Mouse (Mus musculus) cerebellum, adult 11 months (tissue): ENCODE measurements around the gene Bcr.

Source experiments
- DNase-seq: peaks from one replicate; pipeline ENCODE4 v3.0.0; 2022

Bcr gene

DNA sequence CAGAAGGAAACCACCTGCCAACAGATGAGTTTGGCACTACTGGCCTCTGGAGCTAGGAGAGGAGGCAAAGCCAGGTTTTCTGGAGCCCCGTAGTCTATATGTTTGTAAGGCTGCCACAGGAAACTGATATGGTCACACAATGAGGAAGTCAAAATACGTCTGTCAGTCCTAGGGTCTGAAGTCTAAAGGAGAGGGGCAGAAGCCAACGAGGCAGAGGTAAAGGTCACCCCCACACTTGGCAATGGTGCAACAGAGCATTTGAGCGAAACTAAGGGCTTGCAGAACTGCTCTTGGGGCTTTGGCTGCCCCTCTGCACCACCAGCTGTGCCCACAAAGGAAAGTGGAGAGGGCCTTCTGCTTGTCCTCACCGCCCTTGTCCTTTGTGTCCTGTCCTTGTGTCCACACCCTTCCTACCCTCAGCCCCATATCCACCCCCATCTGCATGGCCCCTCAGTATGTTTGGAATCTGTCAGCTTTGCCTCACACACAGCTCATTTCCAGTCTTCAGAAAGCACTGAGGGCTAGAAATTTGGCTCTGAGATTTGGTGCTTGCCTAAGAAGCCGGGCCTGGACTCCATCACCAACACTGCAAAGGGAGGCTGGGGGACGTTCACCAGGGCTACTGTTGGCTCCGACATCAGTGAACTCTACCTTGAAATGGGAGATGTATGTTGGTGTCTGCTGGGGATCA, 127.1 kb downstream of the Bcr start:
- DNase-seq, result no peak

DNA sequence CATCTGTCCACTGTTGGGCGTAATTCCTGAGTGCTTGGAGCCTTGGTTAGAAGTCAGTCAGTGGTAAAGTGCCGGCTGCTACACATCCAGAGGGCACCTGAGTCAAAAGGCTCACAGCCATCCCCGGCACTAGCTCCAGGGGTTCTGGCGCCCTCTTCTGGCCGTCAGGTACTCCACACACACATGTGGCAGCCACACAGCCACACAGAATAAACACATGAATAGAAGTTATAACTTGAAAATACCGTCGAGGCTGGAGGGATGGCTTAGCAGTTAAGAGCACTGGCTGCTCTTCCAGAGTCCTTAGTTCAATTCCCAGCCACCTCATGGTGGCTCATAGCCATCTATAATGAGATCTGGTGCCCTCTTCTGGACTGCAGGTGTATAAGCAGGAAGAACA, 131.3 kb downstream of the Bcr start:
- no peak for DNase-seq

DNA sequence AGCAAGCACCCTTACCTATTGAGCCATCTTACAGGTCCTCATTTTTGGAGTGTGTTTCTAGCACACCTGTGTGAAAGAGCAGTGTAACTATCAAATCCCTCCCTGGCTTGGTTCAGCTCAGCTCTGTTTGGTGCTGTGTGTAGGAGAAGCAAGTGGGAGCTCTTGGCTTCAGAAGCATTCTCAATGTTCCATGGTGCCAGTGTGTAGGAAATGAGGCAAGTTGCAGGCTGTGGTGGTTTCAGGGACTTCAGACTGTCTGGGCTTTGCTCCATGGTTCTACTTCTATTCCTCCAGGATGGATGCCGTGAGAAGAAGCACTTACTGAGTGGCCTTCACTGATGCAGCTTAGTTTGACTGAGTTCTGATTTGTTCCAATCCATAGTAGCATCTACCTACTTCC, 137.4 kb downstream of the Bcr start:
- no peak for DNase-seq

DNA sequence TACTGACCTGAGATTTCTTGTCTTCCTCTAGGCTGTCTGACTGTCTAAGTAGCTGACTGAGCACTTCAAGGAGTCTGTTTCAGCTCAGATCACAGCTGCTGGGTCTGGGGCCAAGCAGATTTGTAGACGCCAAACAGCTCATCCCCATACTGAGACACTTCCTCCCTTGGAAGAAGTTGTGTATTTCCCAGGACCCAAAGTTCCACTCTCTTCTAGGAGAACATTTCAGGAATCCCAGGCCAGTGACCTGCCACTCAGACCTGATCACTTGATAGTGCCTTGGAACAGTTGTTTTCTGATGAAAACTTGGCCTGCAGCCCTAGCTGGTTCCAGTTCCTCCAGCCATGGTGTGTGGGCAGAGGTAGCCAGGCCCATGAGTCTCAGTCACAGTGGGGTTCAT, 140.3 kb downstream of the Bcr start:
- DNase-seq, result no peak

DNA sequence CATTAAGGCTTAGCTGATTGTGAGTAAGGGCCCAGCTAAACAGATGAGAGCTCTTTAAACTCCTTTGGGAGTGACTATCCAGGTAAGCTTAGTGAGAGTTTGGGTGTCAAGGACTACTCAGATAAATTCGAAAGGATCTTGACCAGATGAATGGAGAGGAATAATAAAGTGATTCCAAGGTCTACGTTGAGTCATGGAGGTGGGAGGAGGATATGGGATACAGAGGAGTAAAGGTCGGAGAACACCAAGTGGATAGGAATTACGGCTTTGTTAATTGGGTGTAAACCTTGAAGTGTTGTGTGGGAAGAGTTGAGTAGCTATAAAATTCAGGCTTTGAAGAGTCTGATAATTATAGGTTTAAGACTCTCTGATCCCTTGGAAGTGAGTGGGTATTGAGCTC, 145.8 kb downstream of the Bcr start:
- DNase-seq, result no peak

DNA sequence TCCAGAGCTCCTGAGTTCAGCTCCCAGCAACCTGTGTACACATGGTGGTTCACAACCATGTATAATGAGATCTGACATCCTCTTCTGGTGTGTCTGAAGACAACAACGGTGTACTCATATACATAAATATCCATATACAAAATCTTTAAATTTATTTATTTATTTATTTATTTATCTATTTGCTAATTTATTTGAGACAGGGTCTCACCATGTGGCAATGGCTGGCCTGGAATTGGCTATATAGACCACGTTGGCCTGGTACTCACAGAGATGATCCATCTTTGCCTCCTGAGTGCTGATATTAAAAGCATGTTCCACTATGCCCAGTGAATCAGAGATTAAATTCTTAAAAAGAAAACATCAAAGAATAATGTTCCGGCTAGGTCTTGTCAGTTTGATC, 150.4 kb downstream of the Bcr start:
- no peak for DNase-seq

DNA sequence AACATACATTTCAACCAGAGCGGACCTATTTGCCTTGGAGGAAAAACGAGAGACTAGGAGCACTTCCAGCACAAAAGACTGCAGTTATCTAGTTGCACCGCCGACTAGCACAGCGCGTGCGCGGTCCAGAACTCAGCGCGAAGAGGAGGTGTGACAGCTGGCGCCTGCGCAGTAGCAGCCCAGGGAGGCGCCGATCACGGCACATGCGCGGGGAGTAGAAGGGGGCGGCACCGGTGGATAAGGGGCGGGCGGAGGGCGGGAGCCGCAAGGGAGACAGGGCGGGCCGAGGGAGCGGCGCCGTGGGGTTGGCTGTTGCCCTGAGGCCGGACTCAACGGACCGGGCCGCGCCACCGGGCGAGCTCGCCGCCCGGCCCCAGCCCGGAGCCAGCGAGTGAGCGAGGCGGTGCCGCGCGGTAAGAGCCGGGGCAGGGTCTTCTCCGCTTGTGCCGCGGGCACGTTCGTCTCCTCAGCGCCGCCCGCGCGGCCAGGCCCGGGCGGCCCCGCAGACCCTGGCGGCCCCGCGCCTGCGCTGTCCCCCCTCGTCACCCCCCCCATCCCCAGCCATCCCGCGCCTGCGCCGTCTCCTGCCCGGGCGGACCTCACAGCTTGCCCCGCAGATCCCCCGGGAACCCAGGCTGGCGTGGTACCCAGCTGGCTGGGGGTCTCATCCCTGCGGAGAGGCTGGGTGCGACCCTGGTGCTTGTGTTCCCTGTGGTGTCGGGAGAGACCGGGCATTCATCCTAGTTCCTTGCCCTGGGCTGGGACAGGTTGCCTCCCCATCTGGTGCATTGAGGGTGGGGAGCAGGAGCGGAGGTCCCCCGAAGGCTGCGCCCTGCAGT, 151.6 kb downstream of the Bcr start, which contains the start of gene Specc1l:
Specc1l (plus strand) TSS at position 267 of the 839 bp plus-strand sequence.
- peak; percentile 97 for DNase-seq

- peak; percentile 58 for DNase-seq
These were observed 152.6 kb downstream of the Bcr start for GRCm38 (mm10) chr10:75212981-75213380.

DNA sequence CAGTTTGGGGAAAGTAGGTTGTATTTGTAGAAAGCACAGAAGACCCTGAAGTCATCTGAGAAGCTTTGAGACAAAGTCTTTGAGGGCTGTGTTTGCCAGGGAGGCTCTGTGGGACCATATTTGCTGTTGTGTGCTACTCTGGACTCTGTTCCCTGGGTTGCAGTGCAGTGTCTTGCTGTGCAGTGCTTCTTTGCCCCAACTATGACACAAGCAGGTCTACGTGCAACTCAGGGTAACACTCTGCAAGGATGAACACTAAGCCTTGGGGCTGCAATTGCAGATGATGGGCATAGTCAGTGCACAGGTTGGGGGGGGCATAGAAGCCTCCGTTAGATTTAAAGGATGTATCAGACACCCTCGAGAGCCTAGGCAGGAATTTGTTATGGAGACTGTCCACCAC, 160.3 kb downstream of the Bcr start:
- no peak for DNase-seq

DNA sequence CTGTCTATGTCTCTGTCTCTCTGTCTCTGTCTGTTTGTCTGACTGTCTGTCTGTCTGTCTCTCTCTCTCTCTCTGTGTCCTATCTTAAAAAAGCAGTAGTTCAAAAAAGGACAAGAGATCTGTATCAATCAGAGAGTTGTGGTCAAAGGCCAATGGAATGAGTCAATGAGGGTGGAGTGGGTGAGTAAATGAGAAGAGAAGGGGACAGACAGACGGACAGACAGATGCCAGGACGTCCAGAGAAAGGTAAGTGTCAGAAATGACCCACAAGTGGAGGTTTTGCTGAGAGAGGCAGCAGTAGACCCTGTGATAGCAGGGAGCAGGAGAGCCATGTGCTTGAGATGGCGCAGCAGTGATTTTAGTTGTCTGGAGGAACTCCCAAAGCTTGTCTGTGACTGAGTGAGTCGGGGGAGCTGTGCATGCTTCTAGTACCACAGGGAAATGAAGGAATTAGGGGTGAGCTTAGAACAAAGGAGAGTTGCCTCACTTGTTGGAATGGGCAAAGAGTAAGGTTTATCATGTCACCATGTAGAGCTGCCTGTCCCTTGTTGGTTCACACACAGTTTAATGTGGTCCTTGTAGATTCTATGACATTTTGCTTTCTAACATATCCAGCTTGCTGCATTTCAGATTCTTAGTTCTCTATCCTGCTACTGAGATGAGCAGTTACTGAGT, 161.7 kb downstream of the Bcr start:
- no peak for DNase-seq

- no peak for DNase-seq
These were observed 162.2 kb downstream of the Bcr start for GRCm38 (mm10) chr10:75222611-75222998.

GRCm38 (mm10) chr10:75224154-75224553, 163.8 kb downstream of the Bcr start:
- DNase-seq, result no peak

DNA sequence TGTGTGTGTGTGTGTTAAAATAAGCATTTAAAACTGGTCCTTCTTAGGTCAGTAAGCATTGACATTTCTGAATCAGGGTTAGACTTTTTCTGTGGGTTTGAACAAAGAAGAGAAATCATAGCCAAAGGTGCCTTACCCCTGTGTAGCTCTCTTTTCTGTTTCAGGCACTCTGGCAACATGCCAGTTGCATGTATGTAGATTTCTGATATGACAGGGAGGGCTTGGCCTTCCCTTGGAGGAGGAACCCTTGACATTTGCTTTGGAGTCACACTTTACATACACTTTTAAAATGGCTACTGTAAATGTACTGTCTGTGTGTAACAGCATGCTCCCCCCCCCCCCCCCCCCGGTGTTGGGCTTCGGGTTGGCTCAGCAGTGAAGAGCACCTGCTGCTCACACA, 164.2 kb downstream of the Bcr start:
- DNase-seq, result no peak

DNA sequence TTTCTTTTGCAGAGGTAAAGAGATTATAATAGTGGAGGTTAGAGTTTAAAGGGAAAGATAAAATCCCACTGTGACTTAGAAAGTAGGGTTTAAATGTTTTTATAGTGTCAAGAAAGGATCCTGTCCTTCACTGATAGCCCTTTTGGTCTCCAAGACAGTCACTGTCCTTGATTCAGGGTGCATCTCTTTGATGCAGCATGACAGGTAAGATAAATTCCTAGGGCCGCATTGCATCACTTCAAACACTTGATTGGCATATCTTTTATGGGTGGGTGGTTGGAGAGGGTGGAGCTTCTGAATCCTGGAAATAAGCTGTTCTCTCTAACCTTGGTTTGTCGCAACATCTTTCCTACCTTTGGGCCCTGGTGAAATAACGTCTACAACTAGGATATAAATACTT, 167.0 kb downstream of the Bcr start:
- DNase-seq, result no peak

- no peak for DNase-seq
These were observed 170.2 kb downstream of the Bcr start for GRCm38 (mm10) chr10:75230572-75230971.

DNA sequence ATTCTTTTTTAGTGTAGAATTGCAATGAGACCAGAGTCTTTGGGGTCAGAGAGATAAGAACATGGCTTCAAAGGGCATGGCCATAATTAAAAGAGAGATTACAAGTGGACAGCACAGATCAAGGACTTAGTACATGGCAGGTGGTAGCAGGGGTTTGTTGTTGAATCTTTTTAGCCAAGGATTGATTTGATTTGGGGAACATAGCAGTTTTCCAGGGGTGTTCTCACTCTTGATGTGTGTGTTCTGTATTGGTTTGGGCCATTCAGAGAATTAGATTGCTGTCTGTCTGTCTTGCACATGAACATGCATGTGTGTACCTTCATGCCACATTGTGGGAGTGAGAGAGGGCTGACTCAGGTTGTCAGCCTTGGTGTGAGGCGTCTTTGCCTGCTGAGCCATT, 171.5 kb downstream of the Bcr start:
- no peak for DNase-seq

DNA sequence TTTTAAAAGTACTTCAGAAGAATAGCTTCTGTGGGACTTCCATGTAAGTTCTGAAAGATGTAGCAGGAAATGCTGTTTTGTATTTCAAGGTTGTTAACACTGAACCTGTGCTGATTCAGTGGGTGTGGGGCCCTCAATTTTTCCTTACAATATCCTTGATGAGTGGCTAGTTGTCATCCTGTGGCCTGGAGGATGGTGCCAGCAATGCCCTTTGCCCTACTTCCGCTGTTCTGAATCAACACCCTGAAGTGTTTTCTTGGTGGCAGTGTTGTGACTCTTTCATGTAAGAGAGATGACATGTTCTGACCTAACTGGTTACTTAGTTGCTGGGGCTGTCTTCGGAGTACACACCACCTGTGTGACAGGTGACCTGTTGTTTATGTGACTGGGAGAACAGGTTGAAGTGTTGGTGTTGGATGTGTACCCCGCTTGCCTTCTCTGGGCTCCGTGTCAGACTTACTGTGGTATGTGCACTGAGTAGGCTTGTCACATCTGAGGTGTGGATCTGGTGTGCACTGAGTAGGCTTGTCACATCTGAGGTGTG, 172.3 kb downstream of the Bcr start:
- DNase-seq, result no peak

- DNase-seq, result no peak
These were observed 173.1 kb downstream of the Bcr start for GRCm38 (mm10) chr10:75233489-75233888.
